Mouse (Mus musculus) limb, embryonic 11.5 days (tissue): ENCODE measurements around the gene M6pr. TPM values are rescaled to one million over a fixed set of nuclear protein-coding genes. Genes with fewer than 3 reads are reported as not detected.

Source experiments
- ATAC-seq: fragments of 200-750 bp; cut with Nextera tagmentation; 2 replicates; pipeline ENCODE4 v1.8.0; 2017; ENCODE audit warnings: low read depth; ENCODE audit not compliant: insufficient number of reproducible peaks, low FRiP score, low TSS enrichment
- DNase-seq: peaks from one replicate; pipeline ENCODE4 v3.0.0-alpha.2; 2015; ENCODE audit warnings: low spot score
- H3K27ac ChIP-seq: fragments of 300-500 bp; sonication (generic); replicated peaks from 2 replicates; pipeline ENCODE4 v1.5.1; 2014; ENCODE audit warnings: low read depth, mild to moderate bottlenecking, low read length
- H3K27me3 ChIP-seq: fragments of 300-500 bp; sonication (generic); 2 replicates; pipeline ENCODE4 v1.6.1; 2014; ENCODE audit warnings: mild to moderate bottlenecking, low read length, mixed read lengths; ENCODE audit not compliant: control insufficient read depth, insufficient read depth
- H3K36me3 ChIP-seq: fragments of 300-500 bp; sonication (generic); 2 replicates; pipeline ENCODE4 v1.6.1; 2014; ENCODE audit warnings: mild to moderate bottlenecking, low read length, moderate library complexity, mixed read lengths; ENCODE audit not compliant: control insufficient read depth, insufficient read depth
- H3K4me1 ChIP-seq: fragments of 300-500 bp; sonication (generic); 2 replicates; pipeline ENCODE4 v1.6.1; 2014; ENCODE audit warnings: low read length, mixed read lengths; ENCODE audit not compliant: control insufficient read depth, insufficient read depth
- H3K4me2 ChIP-seq: fragments of 300-500 bp; sonication (generic); 2 replicates; pipeline ENCODE4 v1.6.1; 2014; ENCODE audit warnings: low read depth, mild to moderate bottlenecking, moderate library complexity; ENCODE audit not compliant: severe bottlenecking
- H3K4me3 ChIP-seq: fragments of 300-500 bp; sonication (generic); 2 replicates; pipeline ENCODE4 v1.5.1; 2014; ENCODE audit warnings: low read depth, low read length
- H3K9ac ChIP-seq: fragments of 300-500 bp; sonication (generic); 2 replicates; pipeline ENCODE4 v1.6.1; 2014; ENCODE audit warnings: mild to moderate bottlenecking, low read length
- H3K9me3 ChIP-seq: fragments of 300-500 bp; sonication (generic); 2 replicates; pipeline ENCODE4 v1.6.1; 2016; ENCODE audit warnings: low read length; ENCODE audit not compliant: control insufficient read depth
- WGBS: fragments of 180-500 bp; shearing (Covaris S2); extraction: QIAGEN DNeasy Blood & Tissue Kit; methylation state at CpG from one replicate; pipeline ENCODE4 v1.1.7; 2014; 5-methylcytosine and 5-hydroxymethylcytosine counted together
- polyA plus RNA-seq: library from polyadenylated mRNA; unstranded; fragments of >200 nt; fragmentation: Nextera tagmentation; extraction: Ambion mirVana; gene quantifications from 2 replicates; pipeline ENCODE4 v1.2.1, GENCODE M21; 2014

M6pr gene
- polyA plus RNA-seq, 1 experiment from 2014 or later, result 82.0 TPM

GRCm38 (mm10) chr6:122293121-122293520 lies 15.4 kb upstream of the M6pr start:
- H3K4me3 ChIP-seq, result no peak overlapping the region
- H3K9ac ChIP-seq, result no peak overlapping the region
- H3K9me3 ChIP-seq, result no peaks in the 10 kb centered on the region
- DNase-seq (no peak), ATAC-seq (no peak)
- no peak overlapping the region for H3K4me2 ChIP-seq
- no peak overlapping the region for H3K27ac ChIP-seq
- no peaks in the 10 kb centered on the region for H3K4me1 ChIP-seq
- H3K36me3 ChIP-seq, result no peaks in the 10 kb centered on the region
- no peaks in the 10 kb centered on the region for H3K27me3 ChIP-seq
- WGBS, result 93% methylated on average over 8 of the region's 8 CpGs

- no peak overlapping the region for H3K27ac ChIP-seq
- H3K4me3 ChIP-seq, result no peak overlapping the region
- H3K27me3 ChIP-seq, result no peaks in the 10 kb centered on the region
- DNase-seq (no peak), ATAC-seq (no peak)
- 81% methylated on average over 9 of the region's 9 CpGs for WGBS
- no peaks in the 10 kb centered on the region for H3K36me3 ChIP-seq
- no peaks in the 10 kb centered on the region for H3K9me3 ChIP-seq
- H3K9ac ChIP-seq, result no peak overlapping the region
- H3K4me2 ChIP-seq, result no peak overlapping the region
- H3K4me1 ChIP-seq, result no peaks in the 10 kb centered on the region
These were observed 14.7 kb upstream of the M6pr start for GRCm38 (mm10) chr6:122293796-122294195.

DNA sequence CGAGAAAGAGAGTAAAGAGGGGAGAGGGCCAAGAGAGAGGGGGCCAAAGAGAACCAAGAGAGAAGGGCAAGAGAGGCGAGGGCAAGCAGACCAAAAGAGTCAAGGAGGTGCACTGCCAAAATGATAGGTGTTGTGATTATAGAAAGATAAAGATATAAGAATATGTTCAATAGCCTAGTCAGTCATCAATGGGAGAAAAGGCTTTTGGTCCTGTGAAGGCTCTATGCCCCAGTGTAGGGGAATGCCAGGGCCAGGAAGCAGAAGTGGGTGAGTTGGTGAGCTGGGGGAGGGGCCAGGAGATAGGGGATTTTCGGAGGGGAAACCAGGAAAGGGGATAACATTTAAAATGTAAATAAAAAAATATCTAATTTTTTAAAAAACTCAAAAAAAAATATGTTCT lies 14.2 kb upstream of the M6pr start:
- WGBS, result 73% methylated on average over 3 of the region's 3 CpGs
- Histone ChIP-seq H3K4me2 (no peak overlapping the region), H3K27ac (no peak overlapping the region), H3K9me3 (no peaks in the 10 kb centered on the region), H3K4me3 (no peak overlapping the region), H3K36me3 (no peaks in the 10 kb centered on the region), H3K4me1 (no peaks in the 10 kb centered on the region), H3K9ac (no peak overlapping the region), H3K27me3 (no peaks in the 10 kb centered on the region)
- no peak for DNase-seq
- no peak for ATAC-seq

GRCm38 (mm10) chr6:122295242-122295641 lies 13.3 kb upstream of the M6pr start:
- no peaks in the 10 kb centered on the region for H3K36me3 ChIP-seq
- WGBS, result 70% methylated on average over 9 of the region's 9 CpGs
- H3K27me3 ChIP-seq, result no peaks in the 10 kb centered on the region
- H3K9me3 ChIP-seq, result no peaks in the 10 kb centered on the region
- no peak overlapping the region for H3K4me2 ChIP-seq
- no peak overlapping the region for H3K27ac ChIP-seq
- ATAC-seq (no peak), DNase-seq (no peak)
- H3K4me1 ChIP-seq, result no peaks in the 10 kb centered on the region
- no peak overlapping the region for H3K4me3 ChIP-seq
- H3K9ac ChIP-seq, result no peak overlapping the region

- ATAC-seq (peak; percentile 27; the same call in 1 of the 2 replicates), DNase-seq (no peak)
- Histone ChIP-seq H3K9ac (peak overlapping the region; percentile 70), H3K27me3 (no peaks in the 10 kb centered on the region), H3K4me1 (no peaks in the 10 kb centered on the region), H3K9me3 (no peaks in the 10 kb centered on the region), H3K36me3 (no peaks in the 10 kb centered on the region), H3K4me3 (peak overlapping the region; percentile 32), H3K27ac (peak overlapping the region; percentile 59), H3K4me2 (peak overlapping the region; percentile 65)
- WGBS, result 38% methylated on average over 3 of the region's 3 CpGs
These were observed 11.6 kb upstream of the M6pr start for GRCm38 (mm10) chr6:122296918-122297278.

GRCm38 (mm10) chr6:122297279-122298222 lies 11.0 kb upstream of the M6pr start:
- no peaks in the 10 kb centered on the region for H3K27me3 ChIP-seq
- no peaks in the 10 kb centered on the region for H3K4me1 ChIP-seq
- ATAC-seq (peak; percentile 56; the same call in 1 of the 2 replicates), DNase-seq (peak; percentile 60)
- peak overlapping the region; percentile 32 for H3K4me3 ChIP-seq
- peak overlapping the region; percentile 65 for H3K4me2 ChIP-seq
- peak overlapping the region; percentile 59 for H3K27ac ChIP-seq
- WGBS, result 6% methylated on average over 25 of the region's 25 CpGs
- peak overlapping the region; percentile 70 for H3K9ac ChIP-seq
- H3K36me3 ChIP-seq, result no peaks in the 10 kb centered on the region
- H3K9me3 ChIP-seq, result no peaks in the 10 kb centered on the region

- WGBS, result 43% methylated on average over 4 of the region's 4 CpGs
- no peak for DNase-seq
- Histone ChIP-seq H3K27ac (0 out of 2 replicates have a peak overlapping the region, but pooled peaks have one; percentile 8), H3K9me3 (no peaks in the 10 kb centered on the region), H3K4me2 (0 out of 2 replicates have a peak overlapping the region, but pooled peaks have one; percentile 65), H3K4me3 (no peak overlapping the region), H3K9ac (no peak overlapping the region), H3K36me3 (no peaks in the 10 kb centered on the region), H3K4me1 (no peaks in the 10 kb centered on the region), H3K27me3 (no peaks in the 10 kb centered on the region)
- peak; percentile 38; the same call in 1 of the 2 replicates for ATAC-seq
These were observed 10.3 kb upstream of the M6pr start for GRCm38 (mm10) chr6:122298223-122298609.

DNA sequence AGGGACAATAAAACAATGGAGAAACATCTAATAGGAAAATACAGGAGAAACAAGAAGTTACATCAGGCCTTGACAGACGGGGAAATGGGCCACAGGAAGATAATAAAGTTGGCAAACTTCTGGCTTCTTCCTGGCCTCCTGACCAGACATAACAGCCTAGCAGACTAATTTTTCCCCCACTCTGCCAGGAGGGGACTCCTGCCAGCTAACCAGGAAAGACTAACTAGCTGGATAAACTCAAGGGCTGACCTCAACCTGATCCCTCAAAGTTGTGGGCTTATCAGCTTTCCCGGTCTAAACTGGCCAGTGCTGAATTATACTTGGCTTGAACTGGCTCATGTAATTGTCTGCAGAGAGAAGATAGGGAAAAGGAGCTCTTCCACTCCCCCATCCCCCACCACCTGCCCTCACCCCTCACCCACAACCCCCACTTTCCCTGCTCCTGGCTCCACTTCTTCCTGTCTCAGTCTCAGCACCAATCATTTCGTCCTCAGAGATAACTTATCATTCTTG lies 8.8 kb upstream of the M6pr start:
- 55% methylated on average over 3 of the region's 3 CpGs for WGBS
- no peak for ATAC-seq

More for the DNA sequence above, 8.8 kb upstream of the M6pr start:
- no peak for DNase-seq
- H3K36me3 ChIP-seq, result no peaks in the 10 kb centered on the region
- H3K27ac ChIP-seq, result no peak overlapping the region
- no peaks in the 10 kb centered on the region for H3K9me3 ChIP-seq
- no peak overlapping the region for H3K9ac ChIP-seq
- no peak overlapping the region for H3K4me3 ChIP-seq
- H3K27me3 ChIP-seq, result no peaks in the 10 kb centered on the region
- peaks cover 3% of the 10 kb centered on the region; the same call in 1 of the 2 replicates for H3K4me1 ChIP-seq
- no peak overlapping the region for H3K4me2 ChIP-seq
